Comparison of ENCODE assay signal across 10 mouse cellular contexts in genomic region chr7:144731182-144731896, GRCm38 (mm10). TPM values are rescaled to one million over a fixed set of nuclear protein-coding genes. Genes with fewer than 3 reads are reported as not detected.
DNase-seq lines count a peak whose midpoint lies in the region; ATAC-seq and TF ChIP-seq lines count a peak whose summit lies in the region.
"Had no signal": no experiment of that assay in that cellular context is flagged by ENCODE, and none has a peak within 500 bp of the region (broad histone marks: within the 10 kb centered on the region; RNA-seq: fewer than 3 reads in every experiment).

No protein-coding gene starts in this region.

- peak; percentile 75 for TF ChIP-seq EP300 in liver, embryonic 14.5 days (IDR thresholded peaks at IDR 0.05; ENCODE audit: low read depth)

- WGBS in lung, embryonic 15.5 days, result 24% methylated on average over 9 of the region's 9 CpGs
- 40% methylated on average over 9 of the region's 9 CpGs for WGBS in lung, adult 2 months
- whole genome bisulfite sequencing in forebrain, embryonic 11.5 days, result 74% methylated on average over 9 of the region's 9 CpGs
- 9% methylated on average over 9 of the region's 9 CpGs for WGBS in liver, embryonic 14.5 days (ENCODE audit: insufficient replicate concordance)
- 76% methylated on average over 9 of the region's 9 CpGs for WGBS in thymus, adult 2 months

- peaks cover 5% of the 10 kb centered on the region; the same call in 1 of the 2 replicates for H3K27me3 ChIP-seq in lung, embryonic 15.5 days
- no peaks in the 10 kb centered on the region for H3K27me3 ChIP-seq in forebrain, embryonic 11.5 days (ENCODE audit: control insufficient read depth, insufficient read depth, low read length)
- no peaks in the 10 kb centered on the region; the same call in 1 of the 2 replicates for H3K27me3 ChIP-seq in liver, embryonic 14.5 days (ENCODE audit: control insufficient read depth, insufficient read depth, low read length)
- H3K27me3 ChIP-seq in thymus, adult 2 months (ENCODE audit: control insufficient read depth, insufficient read depth, low read length), result no peaks in the 10 kb centered on the region

- TF ChIP-seq CTCF in lung, adult 2 months (IDR thresholded peaks at IDR 0.05; ENCODE audit: insufficient read depth, low read length), result no peak
- 0 out of 2 replicates have a peak, but pooled peaks have one; percentile 5 for TF ChIP-seq CTCF in liver, embryonic 14.5 days (IDR thresholded peaks at IDR 0.05; ENCODE audit: low read depth)
- no peak for TF ChIP-seq CTCF in thymus, adult 2 months (IDR thresholded peaks at IDR 0.05; ENCODE audit: borderline replicate concordance, control insufficient read depth, extremely low read depth, insufficient read depth, low read length, poor library complexity)

- no peak overlapping the region for H3K27ac ChIP-seq in lung, embryonic 15.5 days
- no peak overlapping the region for H3K27ac ChIP-seq in forebrain, embryonic 11.5 days (ENCODE audit: low read depth, low read length)
- H3K27ac ChIP-seq in liver, embryonic 14.5 days, result peak overlapping the region; percentile 91
- no peak overlapping the region for H3K27ac ChIP-seq in thymus, adult 2 months (ENCODE audit: control insufficient read depth, insufficient read depth, low read length)
- H3K27ac ChIP-seq: heart, embryonic 13.5 days; neural tube, embryonic 12.5 days had no signal

- H3K9ac ChIP-seq in lung, embryonic 15.5 days, result no peak overlapping the region
- H3K9ac ChIP-seq in forebrain, embryonic 11.5 days (ENCODE audit: low read length), result no peak overlapping the region
- peak overlapping the region; percentile 48 for H3K9ac ChIP-seq in liver, embryonic 14.5 days (replicated peaks)
- H3K9ac ChIP-seq: heart, embryonic 13.5 days; neural tube, embryonic 12.5 days had no signal

- no peak for DNase-seq in lung, adult 2 months
- no peak for DNase-seq in forebrain, embryonic 11.5 days (ENCODE audit: low spot score)
- peak; percentile 63 to 68 (median 67) for DNase-seq in liver, embryonic 14.5 days (ENCODE audit: low read depth in 3 of 3, low spot score in 3 of 3)
- DNase-seq in left cerebral cortex, adult 9 months (ENCODE audit: low spot score in 2 of 2), result no peak
- no peak for DNase-seq in thymus, adult 2 months
- DNase-seq in layer of hippocampus, postnatal 14 days (ENCODE audit: low spot score in 2 of 2), result no peak
- DNase-seq: embryo, embryonic 11 days had no signal

- no peak overlapping the region for H3K4me3 ChIP-seq in lung, embryonic 15.5 days
- no peak overlapping the region for H3K4me3 ChIP-seq in lung, adult 2 months (replicated peaks; ENCODE audit: extremely low read depth, low read depth, low read length)
- no peak overlapping the region for H3K4me3 ChIP-seq in forebrain, embryonic 11.5 days (ENCODE audit: low read depth, low read length)
- no peak overlapping the region; a peak in 1 of 4 replicates for H3K4me3 ChIP-seq in liver, embryonic 14.5 days (ENCODE audit: insufficient read depth in 1 of 2, low read depth in 2 of 2, low read length in 2 of 2)
- H3K4me3 ChIP-seq in thymus, adult 2 months (ENCODE audit: control insufficient read depth, insufficient read depth, low read length), result no peak overlapping the region
- H3K4me3 ChIP-seq: heart, embryonic 13.5 days; neural tube, embryonic 12.5 days had no signal

- no peak for TF ChIP-seq POLR2A in lung, adult 2 months (IDR thresholded peaks at IDR 0.05; ENCODE audit: borderline replicate concordance, extremely low read depth, low read depth, low read length)
- no peak for TF ChIP-seq POLR2A in thymus, adult 2 months (IDR thresholded peaks at IDR 0.05; ENCODE audit: control insufficient read depth, extremely low read depth, insufficient read depth, low read length, poor library complexity)

- no peak overlapping the region for H3K4me2 ChIP-seq in lung, embryonic 15.5 days
- no peak overlapping the region for H3K4me2 ChIP-seq in forebrain, embryonic 11.5 days (ENCODE audit: low read depth, low read length, severe bottlenecking)
- H3K4me2 ChIP-seq in liver, embryonic 14.5 days (ENCODE audit: low read depth), result peak overlapping the region; percentile 57
- H3K4me2 ChIP-seq: heart, embryonic 13.5 days; neural tube, embryonic 12.5 days had no signal

- H3K9me3 ChIP-seq in lung, embryonic 15.5 days, result no peaks in the 10 kb centered on the region
- no peaks in the 10 kb centered on the region for H3K9me3 ChIP-seq in forebrain, embryonic 11.5 days (ENCODE audit: control insufficient read depth, low read length)
- H3K9me3 ChIP-seq in liver, embryonic 14.5 days (ENCODE audit: control insufficient read depth, low read length), result no peaks in the 10 kb centered on the region
- H3K9me3 ChIP-seq: heart, embryonic 13.5 days; neural tube, embryonic 12.5 days had no signal

- H3K4me1 ChIP-seq in lung, embryonic 15.5 days, result peaks cover 9% of the 10 kb centered on the region; the same call in 1 of the 2 replicates
- H3K4me1 ChIP-seq in lung, adult 2 months (ENCODE audit: control insufficient read depth, insufficient read depth, low read length), result no peaks in the 10 kb centered on the region
- no peaks in the 10 kb centered on the region for H3K4me1 ChIP-seq in forebrain, embryonic 11.5 days (replicated peaks; ENCODE audit: control insufficient read depth, insufficient read depth, low read length)
- H3K4me1 ChIP-seq in liver, embryonic 14.5 days (replicated peaks; ENCODE audit: control insufficient read depth in 2 of 2, insufficient read depth in 2 of 2, low read length in 1 of 2), result peaks cover 42 to 52% of the 10 kb centered on the region in 2 experiments
- no peaks in the 10 kb centered on the region for H3K4me1 ChIP-seq in thymus, adult 2 months (replicated peaks; ENCODE audit: control insufficient read depth, insufficient read depth, low read length)
- H3K4me1 ChIP-seq: neural tube, embryonic 12.5 days had no signal

- ATAC-seq in lung, embryonic 15.5 days (ENCODE audit: borderline replicate concordance, extremely low read depth, low FRiP score, low TSS enrichment), result peak; percentile 57; the same call in 1 of the 2 replicates
- peak; percentile 30; the same call in 1 of the 2 replicates for ATAC-seq in forebrain, embryonic 11.5 days (replicated peaks; ENCODE audit: low FRiP score)
- peak; percentile 88 for ATAC-seq in liver, embryonic 14.5 days (ENCODE audit: insufficient read depth)

- H3K36me3 ChIP-seq in lung, embryonic 15.5 days, result no peaks in the 10 kb centered on the region
- H3K36me3 ChIP-seq in forebrain, embryonic 11.5 days (ENCODE audit: control insufficient read depth, insufficient read depth, low read length), result no peaks in the 10 kb centered on the region
- H3K36me3 ChIP-seq in liver, embryonic 14.5 days (replicated peaks; ENCODE audit: control insufficient read depth, insufficient read depth, low read depth), result no peaks in the 10 kb centered on the region
- no peaks in the 10 kb centered on the region for H3K36me3 ChIP-seq in thymus, adult 2 months (ENCODE audit: control insufficient read depth, insufficient read depth, low read length)
- H3K36me3 ChIP-seq: heart, embryonic 13.5 days; neural tube, embryonic 12.5 days had no signal

RNA-seq across cellular contexts. Expression of gene Ano1, which starts 20.4 kb away (rescaled TPM):
- 76.2 and 90.2 TPM in 2 replicates for polyA plus RNA-seq in lung, embryonic 15.5 days (2015; fragmentation: Nextera tagmentation; extraction: Ambion mirVana)
- polyA plus RNA-seq in lung, adult 2 months (2012; rRNA removed), result 86.3 and 92.3 TPM in 2 replicates
- polyA plus RNA-seq in forebrain, embryonic 11.5 days (2014; fragmentation: Nextera tagmentation; extraction: Ambion mirVana), result 22.9 and 25.6 TPM in 2 replicates
- 1.5 and 1.6 TPM in 2 replicates for polyA plus RNA-seq in liver, embryonic 14.5 days (2012; rRNA removed)
- 1.4 and 2.1 TPM in 2 replicates for polyA plus RNA-seq in liver, embryonic 14.5 days (2014; fragmentation: Nextera tagmentation; extraction: Ambion mirVana)
- polyA plus RNA-seq in thymus, adult 2 months (2012; rRNA removed), result 2.8 and 3.7 TPM in 2 replicates
- 1 to 10 TPM; 2.3 to 5.5 TPM for total RNA-seq in layer of hippocampus, postnatal 14 days (2021)

Comparison
In these comparisons a context has a peak if more than half of its experiments do, and no peak if none do; other contexts are left out.
1. ATAC-seq: peak in every context shown above with its lines; median percentile 88 in liver, embryonic 14.5 days; 57 in lung, embryonic 15.5 days; 30 in forebrain, embryonic 11.5 days.
2. DNase-seq: peak in liver, embryonic 14.5 days (3 of 3); none in lung, adult 2 months (single experiment), forebrain, embryonic 11.5 days (single experiment), left cerebral cortex, adult 9 months (0 of 2), thymus, adult 2 months (single experiment) and layer of hippocampus, postnatal 14 days (0 of 2).